Mouse (Mus musculus) liver, embryonic 14.5 days (tissue): ENCODE data around the gene Gse1. TPM values are rescaled to one million over a fixed set of nuclear protein-coding genes. Genes with fewer than 3 reads are reported as not detected.

Experiments used
- ATAC-seq: fragments of 200-750 bp; cut with Nextera tagmentation; 2 replicates; pipeline ENCODE4 v1.8.0; 2017; ENCODE audit warnings: moderate number of reproducible peaks, mild to moderate bottlenecking, moderate library complexity; ENCODE audit not compliant: insufficient read depth
- DNase-seq, 3 experiments: peaks; one replicate each; pipeline ENCODE4 v3.0.0-alpha.2; 2012 to 2013; ENCODE audit warnings: low read depth in 3 of 3, low spot score in 3 of 3
- H3K27ac ChIP-seq: fragments of 300-500 bp; sonication (generic); 2 replicates; pipeline ENCODE4 v1.5.1; 2014; ENCODE audit warnings: moderate library complexity, mild to moderate bottlenecking, control low read depth, inconsistent platforms
- H3K27me3 ChIP-seq: fragments of 300-500 bp; sonication (generic); 2 replicates; pipeline ENCODE4 v1.6.1; 2014; ENCODE audit warnings: mild to moderate bottlenecking, low read length, moderate library complexity; ENCODE audit not compliant: control insufficient read depth, insufficient read depth
- H3K36me3 ChIP-seq: fragments of 300-500 bp; sonication (generic); replicated peaks from 2 replicates; pipeline ENCODE4 v1.6.1; 2014; ENCODE audit warnings: low read depth; ENCODE audit not compliant: control insufficient read depth, insufficient read depth
- H3K4me1 ChIP-seq, 2 experiments: fragments of 200-500 bp in 1 of 2; fragments of 300-500 bp in 1 of 2; sonication (generic) in 1 of 2; replicated peaks; 2 replicates each; pipeline ENCODE4 v1.6.1; 2012 to 2014; ENCODE audit warnings: antibody characterized with exemption in 1 of 2, inconsistent platforms in 1 of 2, low read length in 1 of 2; ENCODE audit not compliant: control insufficient read depth in 2 of 2, insufficient read depth in 2 of 2
- H3K4me2 ChIP-seq: fragments of 300-500 bp; sonication (generic); 2 replicates; pipeline ENCODE4 v1.6.1; 2014; ENCODE audit warnings: low read depth, mild to moderate bottlenecking, control low read depth, moderate library complexity
- H3K4me3 ChIP-seq, 2 experiments: fragments of 200-500 bp in 1 of 2; fragments of 300-500 bp in 1 of 2; sonication (generic) in 1 of 2; 2 replicates each; pipeline ENCODE4 v1.5.1; 2012 to 2014; ENCODE audit warnings: low read depth in 2 of 2, low read length in 2 of 2, mild to moderate bottlenecking in 2 of 2, control low read depth in 1 of 2, inconsistent platforms in 1 of 2, moderate library complexity in 1 of 2; ENCODE audit not compliant: insufficient read depth in 1 of 2
- H3K9ac ChIP-seq: fragments of 300-500 bp; sonication (generic); replicated peaks from 2 replicates; pipeline ENCODE4 v1.6.1; 2014; ENCODE audit warnings: mild to moderate bottlenecking, control low read depth, moderate library complexity
- H3K9me3 ChIP-seq: fragments of 300-500 bp; sonication (generic); 2 replicates; pipeline ENCODE4 v1.6.1; 2016; ENCODE audit warnings: low read length, mixed read lengths; ENCODE audit not compliant: control insufficient read depth
- CTCF ChIP-seq: IDR thresholded peaks from 2 replicates; pipeline ENCODE4 v1.5.1; 2016; ENCODE audit warnings: antibody characterized with exemption, low read depth, control low read depth
- EP300 ChIP-seq: IDR thresholded peaks from 2 replicates; pipeline ENCODE4 v1.6.1; 2016; ENCODE audit warnings: antibody characterized with exemption, low read depth
- WGBS: fragments of 180-500 bp; shearing (Covaris S2); extraction: QIAGEN DNeasy Blood & Tissue Kit; methylation state at CpG from one replicate; pipeline ENCODE4 v1.1.7; 2014; ENCODE audit not compliant: insufficient replicate concordance; 5-methylcytosine and 5-hydroxymethylcytosine counted together
- polyA plus RNA-seq, 2 experiments: library from polyadenylated mRNA; depleted of rRNA in 1 of 2; stranded (reverse) in 1 of 2; unstranded in 1 of 2; fragments of >200 nt; fragmentation: Nextera tagmentation in 1 of 2; extraction: Ambion mirVana in 1 of 2; gene quantifications; 2 replicates each; pipeline versions ENCODE4 v1.2.1 to v1.2.3; 2012 to 2014

The Gse1 gene
- polyA plus RNA-seq, 2 experiments, result 11.4 to 14.9 TPM

- WGBS, result 54% methylated on average over 3 of the region's 3 CpGs
- Histone ChIP-seq H3K27ac (no peak overlapping the region), H3K9me3 (no peaks in the 10 kb centered on the region), H3K4me1 (no peaks in the 10 kb centered on the region), H3K4me2 (no peak overlapping the region), H3K36me3 (no peaks in the 10 kb centered on the region), H3K4me3 (no peak overlapping the region), H3K27me3 (no peaks in the 10 kb centered on the region), H3K9ac (no peak overlapping the region)
- TF ChIP-seq EP300 (no peak), CTCF (no peak)
- ATAC-seq (no peak), DNase-seq (no peak)
Measured at GRCm38 (mm10) chr8:120202546-120202945, 25.7 kb upstream of the Gse1 start.

DNA sequence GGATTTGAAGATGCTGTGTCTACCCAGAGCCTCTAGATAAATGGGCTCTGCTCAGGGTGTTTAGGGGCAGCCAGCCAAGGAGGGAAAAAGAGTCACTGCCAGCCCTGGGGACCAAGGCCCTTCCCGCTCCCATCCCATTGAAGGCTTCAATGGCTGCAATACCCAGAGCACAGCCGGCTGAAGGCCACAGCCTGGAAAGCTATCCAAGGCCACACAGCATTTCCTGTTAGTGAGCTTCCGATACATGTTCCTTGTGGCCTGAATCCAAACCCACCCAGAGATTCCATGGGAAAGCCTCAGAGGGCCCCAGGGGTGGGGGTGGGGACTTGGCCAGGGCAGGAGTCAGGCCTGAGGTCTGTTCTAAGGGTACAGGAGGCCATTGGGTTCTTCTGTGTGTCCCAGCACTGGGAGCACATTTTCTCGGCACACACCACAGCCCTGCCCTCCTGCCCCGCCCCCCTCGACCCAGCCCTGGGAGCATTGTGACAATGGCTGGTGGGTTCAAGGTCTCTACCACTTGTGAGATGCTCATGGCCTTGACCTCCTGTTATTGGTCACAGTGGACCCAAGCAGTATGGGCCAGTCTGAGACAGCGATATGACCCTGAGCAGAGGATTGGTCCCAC lies 23.4 kb upstream of the Gse1 start:
- no peaks in the 10 kb centered on the region for H3K27me3 ChIP-seq
- no peak overlapping the region for H3K27ac ChIP-seq
- no peak for TF ChIP-seq CTCF
- no peak overlapping the region for H3K4me2 ChIP-seq
- ATAC-seq (peak; percentile 11; the same call in 1 of the 2 replicates), DNase-seq (no peak)
- no peaks in the 10 kb centered on the region for H3K4me1 ChIP-seq
- 58% methylated on average over 7 of the region's 7 CpGs for WGBS
- no peak overlapping the region for H3K4me3 ChIP-seq
- H3K36me3 ChIP-seq, result no peaks in the 10 kb centered on the region
- no peak overlapping the region for H3K9ac ChIP-seq
- H3K9me3 ChIP-seq, result no peaks in the 10 kb centered on the region

GRCm38 (mm10) chr8:120205916-120206315 lies 22.3 kb upstream of the Gse1 start:
- H3K9ac ChIP-seq, result no peak overlapping the region
- DNase-seq (no peak), ATAC-seq (no peak)
- no peaks in the 10 kb centered on the region for H3K36me3 ChIP-seq
- H3K4me1 ChIP-seq, result no peaks in the 10 kb centered on the region
- no peak overlapping the region for H3K4me2 ChIP-seq
- TF ChIP-seq CTCF (no peak), EP300 (no peak)
- H3K9me3 ChIP-seq, result no peaks in the 10 kb centered on the region
- H3K27ac ChIP-seq, result no peak overlapping the region
- H3K4me3 ChIP-seq, result no peak overlapping the region
- no peaks in the 10 kb centered on the region for H3K27me3 ChIP-seq
- WGBS, result 50% methylated on average over 9 of the region's 9 CpGs

DNA sequence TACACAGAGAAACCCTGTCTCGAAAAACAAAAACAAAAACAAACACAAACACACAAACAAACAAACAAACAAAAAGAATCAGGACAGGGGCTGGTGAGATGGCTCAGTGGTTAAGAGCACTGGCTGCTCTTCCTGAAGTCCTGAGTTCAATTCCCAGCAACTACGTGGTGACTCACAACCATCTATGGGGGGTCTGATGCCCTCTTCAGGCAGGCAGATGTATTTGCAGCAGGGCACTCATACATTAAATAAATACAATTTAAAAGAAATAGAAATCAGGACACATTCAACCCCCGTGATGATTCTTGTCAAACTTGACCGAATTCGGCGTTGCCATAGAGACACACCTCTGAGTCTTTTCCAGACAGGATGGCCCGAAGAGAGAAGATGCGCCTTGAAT lies 20.9 kb upstream of the Gse1 start:
- WGBS, result 60% methylated on average over 8 of the region's 8 CpGs
- no peak for ATAC-seq
- DNase-seq, result no peak
- TF ChIP-seq EP300, result no peak
- peak; percentile 21; the same call in 1 of the 2 replicates for TF ChIP-seq CTCF
- no peaks in the 10 kb centered on the region for H3K36me3 ChIP-seq
- H3K4me2 ChIP-seq, result no peak overlapping the region
- H3K9me3 ChIP-seq, result no peaks in the 10 kb centered on the region
- no peak overlapping the region for H3K27ac ChIP-seq
- no peaks in the 10 kb centered on the region for H3K27me3 ChIP-seq
- H3K9ac ChIP-seq, result no peak overlapping the region
- H3K4me3 ChIP-seq, result no peak overlapping the region
- H3K4me1 ChIP-seq, result no peaks in the 10 kb centered on the region

- H3K4me2 ChIP-seq, result no peak overlapping the region
- no peak overlapping the region for H3K4me3 ChIP-seq
- H3K9ac ChIP-seq, result no peak overlapping the region
- ATAC-seq (no peak), DNase-seq (no peak)
- no peaks in the 10 kb centered on the region for H3K27me3 ChIP-seq
- no peaks in the 10 kb centered on the region for H3K9me3 ChIP-seq
- H3K27ac ChIP-seq, result no peak overlapping the region
- H3K36me3 ChIP-seq, result no peaks in the 10 kb centered on the region
- WGBS, result 44% methylated on average over 11 of the region's 11 CpGs
- H3K4me1 ChIP-seq, result no peaks in the 10 kb centered on the region
- TF ChIP-seq EP300 (no peak), CTCF (no peak)
Measured at GRCm38 (mm10) chr8:120208113-120208512, 20.1 kb upstream of the Gse1 start.
